ENCODE assay signal across 19 mouse cellular contexts in the genomic region with DNA sequence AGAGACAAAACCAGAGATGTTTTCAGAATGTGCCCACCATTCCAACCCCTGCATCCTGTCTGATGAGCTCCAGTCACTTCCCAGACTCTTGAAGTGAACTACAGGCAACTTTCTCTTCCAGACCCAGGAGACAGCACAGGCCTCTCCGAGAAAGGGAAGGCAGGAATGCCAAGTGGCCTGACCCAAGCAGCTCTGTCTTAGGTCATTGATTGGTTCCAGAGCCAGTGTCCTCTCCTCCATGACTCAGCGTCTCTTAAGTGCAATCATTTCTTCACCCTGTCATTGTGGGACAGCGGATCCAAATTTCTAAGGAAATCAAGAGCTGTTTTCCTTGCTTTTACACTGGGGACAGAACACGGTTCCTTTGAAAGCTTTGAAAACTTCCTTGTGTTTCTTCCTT.
DNase-seq lines count a peak whose midpoint lies in the region; ATAC-seq lines count a peak whose summit lies in the region.
"Had no signal": no experiment of that assay in that cellular context is flagged by ENCODE, and none has a peak within 500 bp of the region (broad histone marks: within the 10 kb centered on the region; RNA-seq: fewer than 3 reads in every experiment).

No protein-coding gene starts in this region.

- no peak overlapping the region for H3K4me3 ChIP-seq in forebrain, embryonic 10.5 days
- no peak overlapping the region for H3K4me3 ChIP-seq in forebrain, embryonic 13.5 days
- H3K4me3 ChIP-seq in hindbrain, embryonic 10.5 days: no peak overlapping the region
- no peak overlapping the region for H3K4me3 ChIP-seq in hindbrain, embryonic 12.5 days
- no peak overlapping the region for H3K4me3 ChIP-seq in embryonic facial prominence, embryonic 12.5 days
- no peak overlapping the region for H3K4me3 ChIP-seq in stomach, embryonic 15.5 days (replicated peaks)
- H3K4me3 ChIP-seq: heart, embryonic 15.5 days; midbrain, embryonic 15.5 days had no signal

- no peak for ATAC-seq in forebrain, embryonic 13.5 days
- ATAC-seq in hindbrain, embryonic 12.5 days (ENCODE audit: low FRiP score): no peak
- ATAC-seq in embryonic facial prominence, embryonic 12.5 days (ENCODE audit: insufficient number of reproducible peaks, insufficient read depth, low FRiP score, low TSS enrichment): no peak
- ATAC-seq in stomach, embryonic 15.5 days (ENCODE audit: insufficient read depth, low FRiP score, low read depth): no peak
- ATAC-seq: forebrain, embryonic 14.5 days; hindbrain, embryonic 16.5 days; midbrain, embryonic 15.5 days had no signal

- H3K9me3 ChIP-seq in forebrain, embryonic 10.5 days: no peaks in the 10 kb centered on the region
- no peaks in the 10 kb centered on the region; the same call in 1 of the 2 replicates for H3K9me3 ChIP-seq in forebrain, embryonic 13.5 days (replicated peaks)
- no peaks in the 10 kb centered on the region for H3K9me3 ChIP-seq in hindbrain, embryonic 10.5 days
- H3K9me3 ChIP-seq in hindbrain, embryonic 12.5 days (replicated peaks): no peaks in the 10 kb centered on the region
- H3K9me3 ChIP-seq in embryonic facial prominence, embryonic 12.5 days: no peaks in the 10 kb centered on the region
- H3K9me3 ChIP-seq in stomach, embryonic 15.5 days: no peaks in the 10 kb centered on the region
- H3K9me3 ChIP-seq: heart, embryonic 15.5 days; midbrain, embryonic 15.5 days had no signal

- peaks cover 4% of the 10 kb centered on the region for H3K4me1 ChIP-seq in forebrain, embryonic 10.5 days
- no peaks in the 10 kb centered on the region for H3K4me1 ChIP-seq in forebrain, embryonic 13.5 days
- peaks cover 5% of the 10 kb centered on the region; the same call in 1 of the 2 replicates for H3K4me1 ChIP-seq in hindbrain, embryonic 10.5 days (replicated peaks)
- no peaks in the 10 kb centered on the region for H3K4me1 ChIP-seq in hindbrain, embryonic 12.5 days
- peaks cover 12% of the 10 kb centered on the region; the same call in 1 of the 2 replicates for H3K4me1 ChIP-seq in embryonic facial prominence, embryonic 12.5 days
- peaks cover 5% of the 10 kb centered on the region; the same call in 1 of the 2 replicates for H3K4me1 ChIP-seq in stomach, embryonic 15.5 days
- H3K4me1 ChIP-seq: midbrain, embryonic 15.5 days had no signal

- H3K36me3 ChIP-seq in forebrain, embryonic 10.5 days (replicated peaks): no peaks in the 10 kb centered on the region
- no peaks in the 10 kb centered on the region for H3K36me3 ChIP-seq in forebrain, embryonic 13.5 days (ENCODE audit: poor library complexity, severe bottlenecking)
- no peaks in the 10 kb centered on the region for H3K36me3 ChIP-seq in hindbrain, embryonic 10.5 days
- no peaks in the 10 kb centered on the region for H3K36me3 ChIP-seq in hindbrain, embryonic 12.5 days
- no peaks in the 10 kb centered on the region for H3K36me3 ChIP-seq in embryonic facial prominence, embryonic 12.5 days
- no peaks in the 10 kb centered on the region for H3K36me3 ChIP-seq in stomach, embryonic 15.5 days
- H3K36me3 ChIP-seq: heart, embryonic 15.5 days; midbrain, embryonic 15.5 days had no signal

- H3K9ac ChIP-seq in forebrain, embryonic 13.5 days: no peak overlapping the region
- no peak overlapping the region for H3K9ac ChIP-seq in hindbrain, embryonic 12.5 days
- no peak overlapping the region for H3K9ac ChIP-seq in embryonic facial prominence, embryonic 12.5 days
- H3K9ac ChIP-seq in stomach, embryonic 15.5 days: no peak overlapping the region
- H3K9ac ChIP-seq: heart, embryonic 15.5 days; liver, embryonic 14.5 days; midbrain, embryonic 15.5 days had no signal

- WGBS in forebrain, embryonic 10.5 days: 80% methylated on average over 4 of the region's 4 CpGs
- WGBS in forebrain, embryonic 13.5 days: 79% methylated on average over 4 of the region's 4 CpGs
- WGBS in hindbrain, embryonic 10.5 days: 75% methylated on average over 4 of the region's 4 CpGs
- 72% methylated on average over 4 of the region's 4 CpGs for WGBS in hindbrain, embryonic 12.5 days
- WGBS in embryonic facial prominence, embryonic 12.5 days: 61% methylated on average over 4 of the region's 4 CpGs
- 41% methylated on average over 4 of the region's 4 CpGs for WGBS in stomach, embryonic 15.5 days

- no peaks in the 10 kb centered on the region for H3K27me3 ChIP-seq in forebrain, embryonic 10.5 days (ENCODE audit: poor library complexity, severe bottlenecking)
- H3K27me3 ChIP-seq in forebrain, embryonic 13.5 days: no peaks in the 10 kb centered on the region
- H3K27me3 ChIP-seq in hindbrain, embryonic 10.5 days (ENCODE audit: insufficient read depth, poor library complexity, severe bottlenecking): no peaks in the 10 kb centered on the region
- H3K27me3 ChIP-seq in hindbrain, embryonic 12.5 days: no peaks in the 10 kb centered on the region
- H3K27me3 ChIP-seq in embryonic facial prominence, embryonic 12.5 days: no peaks in the 10 kb centered on the region
- no peaks in the 10 kb centered on the region for H3K27me3 ChIP-seq in stomach, embryonic 15.5 days (replicated peaks)
- H3K27me3 ChIP-seq: CH12.LX; heart, embryonic 15.5 days; midbrain, embryonic 15.5 days had no signal

- peak overlapping the region; percentile 40; the same call in 1 of the 2 replicates for H3K27ac ChIP-seq in forebrain, embryonic 10.5 days
- H3K27ac ChIP-seq in forebrain, embryonic 13.5 days: no peak overlapping the region
- H3K27ac ChIP-seq in hindbrain, embryonic 10.5 days: peak overlapping the region; percentile 36; the same call in 1 of the 2 replicates
- H3K27ac ChIP-seq in hindbrain, embryonic 12.5 days: no peak overlapping the region
- H3K27ac ChIP-seq in embryonic facial prominence, embryonic 12.5 days: peak overlapping the region; percentile 30; the same call in 1 of the 2 replicates
- peak overlapping the region; percentile 57; the same call in 1 of the 2 replicates for H3K27ac ChIP-seq in stomach, embryonic 15.5 days
- H3K27ac ChIP-seq: heart, embryonic 15.5 days; liver, embryonic 14.5 days; midbrain, embryonic 15.5 days had no signal

- H3K4me2 ChIP-seq in forebrain, embryonic 13.5 days: no peak overlapping the region
- H3K4me2 ChIP-seq in hindbrain, embryonic 12.5 days (replicated peaks): no peak overlapping the region
- no peak overlapping the region for H3K4me2 ChIP-seq in embryonic facial prominence, embryonic 12.5 days (replicated peaks)
- no peak overlapping the region for H3K4me2 ChIP-seq in stomach, embryonic 15.5 days
- H3K4me2 ChIP-seq: heart, embryonic 15.5 days; midbrain, embryonic 15.5 days had no signal

- no peak for DNase-seq in forebrain, embryonic 10.5 days (ENCODE audit: extremely low spot score, low spot score)
- no peak for DNase-seq in hindbrain, embryonic 10.5 days (ENCODE audit: low spot score)
- no peak for DNase-seq in neural tube, embryonic 10.5 days (ENCODE audit: extremely low spot score, low spot score)
- no peak for DNase-seq in adrenal gland, postnatal 25 days
- DNase-seq: adrenal gland, postnatal 36 days; cerebellum, adult 9-11 months; left cerebral cortex, postnatal 4 days; right cerebral cortex, postnatal 14 days; thymus, adult 18-20 months had no signal

Comparison
In these comparisons a context has a peak if more than half of its experiments do, and no peak if none do; other contexts are left out.
1. H3K27ac ChIP-seq: peak in forebrain, embryonic 10.5 days (single experiment), hindbrain, embryonic 10.5 days (single experiment), embryonic facial prominence, embryonic 12.5 days (single experiment) and stomach, embryonic 15.5 days (single experiment); none in forebrain, embryonic 13.5 days (single experiment) and hindbrain, embryonic 12.5 days (single experiment).